Mouse (Mus musculus) bone marrow macrophage, adult 2 months (primary cell): ENCODE data around the gene Ppp1r11.

ENCODE experiments used
- CTCF ChIP-seq: IDR thresholded peaks from 2 replicates; pipeline ENCODE4 v1.5.1; 2012; ENCODE audit warnings: low read depth, mild to moderate bottlenecking, low read length, moderate library complexity
- POLR2A ChIP-seq: IDR thresholded peaks from 2 replicates; pipeline ENCODE4 v1.6.1; 2012; ENCODE audit warnings: mild to moderate bottlenecking, low read depth, low read length, borderline replicate concordance

- TF ChIP-seq CTCF: no peak
- TF ChIP-seq POLR2A: no peak
These were observed 19.7 kb downstream of the Ppp1r11 start for GRCm38 (mm10) chr17:36931806-36932205.
